Mouse (Mus musculus): ENCODE data around the gene Actr5. TPM values are rescaled to one million over a fixed set of nuclear protein-coding genes. Genes with fewer than 3 reads are reported as not detected.

The Actr5 gene
- polyA plus RNA-seq, 1 experiment from 2014 or later, result 7.2 TPM

- Histone ChIP-seq H3K36me3 (ENCODE audit: control insufficient read depth, insufficient read depth, low read length) (peaks cover 11% of the 10 kb centered on the region; the same call in 1 of the 2 replicates), H3K27me3 (ENCODE audit: control insufficient read depth, insufficient read depth, low read depth, low read length) (peaks cover under 1% of the 10 kb centered on the region), H3K9ac (ENCODE audit: low read length) (peak overlapping the region; percentile 92), H3K9me3 (ENCODE audit: control insufficient read depth, low read length) (no peaks in the 10 kb centered on the region), H3K4me3 (ENCODE audit: low read length) (peak overlapping the region; percentile 88), H3K27ac (ENCODE audit: low read length) (peak overlapping the region; percentile 92), H3K4me2 (ENCODE audit: low read depth, low read length) (peak overlapping the region; percentile 93), H3K4me1 (replicated peaks; ENCODE audit: control insufficient read depth, insufficient read depth, low read length) (peaks cover 11% of the 10 kb centered on the region)
- ATAC-seq (ENCODE audit: low read depth), result peak; percentile 62; the same call in 1 of the 2 replicates
- under 1% methylated on average over 43 of the region's 44 CpGs for WGBS
Observed at GRCm38 (mm10) chr2:158625231-158625630, 543 bp downstream of the Actr5 start.

- no peaks in the 10 kb centered on the region for H3K9me3 ChIP-seq (ENCODE audit: control insufficient read depth, low read length)
- no peak for ATAC-seq (ENCODE audit: low read depth)
- peak overlapping the region; percentile 88 for H3K4me3 ChIP-seq (ENCODE audit: low read length)
- H3K9ac ChIP-seq (ENCODE audit: low read length), result peak overlapping the region; percentile 92
- H3K27ac ChIP-seq (ENCODE audit: low read length), result no peak overlapping the region
- no peaks in the 10 kb centered on the region; the same call in none of the 2 replicates for H3K27me3 ChIP-seq (ENCODE audit: control insufficient read depth, insufficient read depth, low read depth, low read length)
- H3K36me3 ChIP-seq (ENCODE audit: control insufficient read depth, insufficient read depth, low read length), result peaks cover 11% of the 10 kb centered on the region; the same call in 1 of the 2 replicates
- 22% methylated on average over 8 of the region's 8 CpGs for WGBS
- peak overlapping the region; percentile 93 for H3K4me2 ChIP-seq (ENCODE audit: low read depth, low read length)
- H3K4me1 ChIP-seq (replicated peaks; ENCODE audit: control insufficient read depth, insufficient read depth, low read length), result peaks cover 11% of the 10 kb centered on the region
Observed at GRCm38 (mm10) chr2:158625697-158626096, 1.0 kb downstream of the Actr5 start.

- WGBS, result 76% methylated on average over 3 of the region's 3 CpGs
- H3K4me2 ChIP-seq (ENCODE audit: low read depth, low read length), result no peak overlapping the region
- no peaks in the 10 kb centered on the region for H3K9me3 ChIP-seq (ENCODE audit: control insufficient read depth, low read length)
- H3K4me3 ChIP-seq (ENCODE audit: low read length), result no peak overlapping the region
- H3K4me1 ChIP-seq (replicated peaks; ENCODE audit: control insufficient read depth, insufficient read depth, low read length), result peaks cover 11% of the 10 kb centered on the region
- ATAC-seq (ENCODE audit: low read depth), result no peak
- H3K36me3 ChIP-seq (ENCODE audit: control insufficient read depth, insufficient read depth, low read length), result peaks cover 37% of the 10 kb centered on the region
- no peaks in the 10 kb centered on the region for H3K27me3 ChIP-seq (ENCODE audit: control insufficient read depth, insufficient read depth, low read depth, low read length)
- no peak overlapping the region for H3K27ac ChIP-seq (ENCODE audit: low read length)
- H3K9ac ChIP-seq (ENCODE audit: low read length), result no peak overlapping the region
Observed at GRCm38 (mm10) chr2:158628858-158629257, 4.2 kb downstream of the Actr5 start.

GRCm38 (mm10) chr2:158629414-158629813 is 4.7 kb downstream of the Actr5 start:
- WGBS, result 51% methylated on average over 1 of the region's 1 CpGs
- Histone ChIP-seq H3K27ac (ENCODE audit: low read length) (no peak overlapping the region), H3K27me3 (ENCODE audit: control insufficient read depth, insufficient read depth, low read depth, low read length) (no peaks in the 10 kb centered on the region), H3K9me3 (ENCODE audit: control insufficient read depth, low read length) (no peaks in the 10 kb centered on the region), H3K36me3 (ENCODE audit: control insufficient read depth, insufficient read depth, low read length) (peaks cover 38% of the 10 kb centered on the region), H3K4me3 (ENCODE audit: low read length) (no peak overlapping the region), H3K9ac (ENCODE audit: low read length) (no peak overlapping the region), H3K4me2 (ENCODE audit: low read depth, low read length) (no peak overlapping the region), H3K4me1 (replicated peaks; ENCODE audit: control insufficient read depth, insufficient read depth, low read length) (peaks cover 11% of the 10 kb centered on the region)
- ATAC-seq (ENCODE audit: low read depth), result no peak

- WGBS, result 82% methylated on average over 5 of the region's 5 CpGs
- no peaks in the 10 kb centered on the region for H3K27me3 ChIP-seq (ENCODE audit: control insufficient read depth, insufficient read depth, low read depth, low read length)
- H3K4me2 ChIP-seq (ENCODE audit: low read depth, low read length), result no peak overlapping the region
- no peak overlapping the region for H3K4me3 ChIP-seq (ENCODE audit: low read length)
- H3K4me1 ChIP-seq (replicated peaks; ENCODE audit: control insufficient read depth, insufficient read depth, low read length), result no peaks in the 10 kb centered on the region
- H3K9ac ChIP-seq (ENCODE audit: low read length), result no peak overlapping the region
- H3K27ac ChIP-seq (ENCODE audit: low read length), result no peak overlapping the region
- ATAC-seq (ENCODE audit: low read depth), result no peak
- H3K9me3 ChIP-seq (ENCODE audit: control insufficient read depth, low read length), result no peaks in the 10 kb centered on the region
- peaks cover 55% of the 10 kb centered on the region for H3K36me3 ChIP-seq (ENCODE audit: control insufficient read depth, insufficient read depth, low read length)
Observed at GRCm38 (mm10) chr2:158631873-158632272, 7.2 kb downstream of the Actr5 start.

- no peak overlapping the region for H3K4me3 ChIP-seq (ENCODE audit: low read length)
- H3K9ac ChIP-seq (ENCODE audit: low read length), result no peak overlapping the region
- ATAC-seq (ENCODE audit: low read depth), result 0 out of 2 replicates have a peak, but pooled peaks have one; percentile 43
- no peak overlapping the region for H3K27ac ChIP-seq (ENCODE audit: low read length)
- H3K4me1 ChIP-seq (replicated peaks; ENCODE audit: control insufficient read depth, insufficient read depth, low read length), result no peaks in the 10 kb centered on the region
- peaks cover 18% of the 10 kb centered on the region for H3K36me3 ChIP-seq (ENCODE audit: control insufficient read depth, insufficient read depth, low read length)
- WGBS, result 6% methylated on average over 2 of the region's 2 CpGs
- H3K27me3 ChIP-seq (ENCODE audit: control insufficient read depth, insufficient read depth, low read depth, low read length), result no peaks in the 10 kb centered on the region
- H3K9me3 ChIP-seq (ENCODE audit: control insufficient read depth, low read length), result no peaks in the 10 kb centered on the region
- no peak overlapping the region for H3K4me2 ChIP-seq (ENCODE audit: low read depth, low read length)
Observed at GRCm38 (mm10) chr2:158641869-158642268, 17.2 kb downstream of the Actr5 start.

- Histone ChIP-seq H3K9me3 (ENCODE audit: control insufficient read depth, low read length) (no peaks in the 10 kb centered on the region), H3K27ac (ENCODE audit: low read length) (no peak overlapping the region), H3K27me3 (ENCODE audit: control insufficient read depth, insufficient read depth, low read depth, low read length) (no peaks in the 10 kb centered on the region), H3K4me3 (ENCODE audit: low read length) (no peak overlapping the region), H3K36me3 (ENCODE audit: control insufficient read depth, insufficient read depth, low read length) (peaks cover 12% of the 10 kb centered on the region), H3K4me2 (ENCODE audit: low read depth, low read length) (no peak overlapping the region), H3K4me1 (replicated peaks; ENCODE audit: control insufficient read depth, insufficient read depth, low read length) (no peaks in the 10 kb centered on the region), H3K9ac (ENCODE audit: low read length) (no peak overlapping the region)
- 80% methylated on average over 2 of the region's 2 CpGs for WGBS
- no peak for ATAC-seq (ENCODE audit: low read depth)
Observed at GRCm38 (mm10) chr2:158642587-158642986, 17.9 kb downstream of the Actr5 start.

GRCm38 (mm10) chr2:158643791-158644190 is 19.1 kb downstream of the Actr5 start:
- H3K4me2 ChIP-seq (ENCODE audit: low read depth, low read length), result no peak overlapping the region
- H3K4me3 ChIP-seq (ENCODE audit: low read length), result no peak overlapping the region
- WGBS, result 66% methylated on average over 3 of the region's 3 CpGs
- ATAC-seq (ENCODE audit: low read depth), result no peak
- peaks cover 7% of the 10 kb centered on the region for H3K36me3 ChIP-seq (ENCODE audit: control insufficient read depth, insufficient read depth, low read length)
- no peak overlapping the region for H3K9ac ChIP-seq (ENCODE audit: low read length)
- H3K27ac ChIP-seq (ENCODE audit: low read length), result no peak overlapping the region
- H3K4me1 ChIP-seq (replicated peaks; ENCODE audit: control insufficient read depth, insufficient read depth, low read length), result no peaks in the 10 kb centered on the region
- no peaks in the 10 kb centered on the region for H3K9me3 ChIP-seq (ENCODE audit: control insufficient read depth, low read length)
- no peaks in the 10 kb centered on the region for H3K27me3 ChIP-seq (ENCODE audit: control insufficient read depth, insufficient read depth, low read depth, low read length)

- 48% methylated on average over 7 of the region's 7 CpGs for WGBS
Observed at GRCm38 (mm10) chr2:158651159-158651908, 26.6 kb downstream of the Actr5 start.

More at GRCm38 (mm10) chr2:158651159-158651908, 26.6 kb downstream of the Actr5 start:
- H3K4me2 ChIP-seq (ENCODE audit: low read depth, low read length), result no peak overlapping the region
- H3K4me1 ChIP-seq (replicated peaks; ENCODE audit: control insufficient read depth, insufficient read depth, low read length), result no peaks in the 10 kb centered on the region
- no peak overlapping the region for H3K27ac ChIP-seq (ENCODE audit: low read length)
- H3K27me3 ChIP-seq (ENCODE audit: control insufficient read depth, insufficient read depth, low read depth, low read length), result no peaks in the 10 kb centered on the region
- no peak; the same call in 1 of the 2 replicates for ATAC-seq (ENCODE audit: low read depth)
- no peak overlapping the region for H3K9ac ChIP-seq (ENCODE audit: low read length)
- no peak overlapping the region for H3K4me3 ChIP-seq (ENCODE audit: low read length)
- no peaks in the 10 kb centered on the region for H3K9me3 ChIP-seq (ENCODE audit: control insufficient read depth, low read length)
- no peaks in the 10 kb centered on the region for H3K36me3 ChIP-seq (ENCODE audit: control insufficient read depth, insufficient read depth, low read length)
